In genomic region chr10:81524051-81524605, GRCm38 (mm10) we compare ENCODE assay signal across 8 mouse cellular contexts. TPM values are rescaled to one million over a fixed set of nuclear protein-coding genes. Genes with fewer than 3 reads are reported as not detected.
DNase-seq lines count a peak whose midpoint lies in the region; ATAC-seq and TF ChIP-seq lines count a peak whose summit lies in the region.

Gene Gna15, minus strand, starts transcription at chr10:81524225.

- TF ChIP-seq CTCF in heart, adult 2 months (IDR thresholded peaks at IDR 0.05), result no peak
- TF ChIP-seq CTCF in E14TG2a.4 (conservative IDR thresholded peaks at IDR 0.05; ENCODE audit: low read length), result no peak

- WGBS in heart, adult 2 months, result 22% methylated on average over 9 of the region's 9 CpGs
- WGBS in heart, embryonic 15.5 days, result 17% methylated on average over 9 of the region's 9 CpGs
- 8% methylated on average over 9 of the region's 9 CpGs for WGBS in lung, embryonic 16.5 days

- H3K9me3 ChIP-seq in E14TG2a.4 (ENCODE audit: low read length), result no peaks in the 10 kb centered on the region
- no peaks in the 10 kb centered on the region for H3K9me3 ChIP-seq in heart, embryonic 15.5 days (replicated peaks)
- no peaks in the 10 kb centered on the region for H3K9me3 ChIP-seq in lung, embryonic 16.5 days (ENCODE audit: control insufficient read depth, low read length)

- no peaks in the 10 kb centered on the region for H3K79me2 ChIP-seq in heart, adult 2 months (replicated peaks; ENCODE audit: control insufficient read depth, insufficient read depth, low read length)

- intact Hi-C loops in heart, adult 2 months (cut with DNase I), result no loop called here
- intact Hi-C loops in left cerebral cortex, postnatal 36 days (cut with DNase I), result no loop called here

- H3K27me3 ChIP-seq in heart, adult 2 months (ENCODE audit: control insufficient read depth, insufficient read depth, low read length), result no peaks in the 10 kb centered on the region
- H3K27me3 ChIP-seq in E14TG2a.4 (ENCODE audit: insufficient read depth, low read length), result peaks cover 33% of the 10 kb centered on the region
- no peaks in the 10 kb centered on the region for H3K27me3 ChIP-seq in heart, embryonic 15.5 days
- H3K27me3 ChIP-seq in lung, embryonic 16.5 days (ENCODE audit: control insufficient read depth, insufficient read depth, low read depth, low read length), result no peaks in the 10 kb centered on the region; the same call in 1 of the 2 replicates

- TF ChIP-seq POLR2A in heart, adult 2 months (IDR thresholded peaks at IDR 0.05; ENCODE audit: insufficient read depth, low read depth, low read length), result 0 out of 2 replicates have a peak, but pooled peaks have one; percentile 13

- peak within 1 kb of the TSS; percentile 16; the same call in 1 of the 2 replicates for H3K9ac ChIP-seq in heart, adult 2 months (ENCODE audit: low read depth, low read length)
- no peak within 1 kb of the TSS for H3K9ac ChIP-seq in heart, embryonic 15.5 days
- H3K9ac ChIP-seq in lung, embryonic 16.5 days (ENCODE audit: low read length), result peak within 1 kb of the TSS; percentile 56

- peaks cover 8% of the 10 kb centered on the region for H3K4me1 ChIP-seq in heart, adult 2 months (ENCODE audit: control insufficient read depth, insufficient read depth, low read length)
- peaks cover 27% of the 10 kb centered on the region for H3K4me1 ChIP-seq in E14TG2a.4 (replicated peaks; ENCODE audit: low read depth, low read length)
- peaks cover 15% of the 10 kb centered on the region for H3K4me1 ChIP-seq in heart, embryonic 15.5 days (replicated peaks)
- peaks cover 7% of the 10 kb centered on the region; the same call in 1 of the 2 replicates for H3K4me1 ChIP-seq in lung, embryonic 16.5 days (replicated peaks; ENCODE audit: control insufficient read depth, insufficient read depth, low read length)

- peak within 1 kb of the TSS; percentile 46 for H3K4me2 ChIP-seq in heart, embryonic 15.5 days
- peak within 1 kb of the TSS; percentile 25; the same call in 1 of the 2 replicates for H3K4me2 ChIP-seq in lung, embryonic 16.5 days (ENCODE audit: low read depth, low read length)

- no peaks in the 10 kb centered on the region for H3K36me3 ChIP-seq in heart, adult 2 months (ENCODE audit: control insufficient read depth, insufficient read depth, low read length)
- peaks cover 5% of the 10 kb centered on the region; the same call in 1 of the 2 replicates for H3K36me3 ChIP-seq in E14TG2a.4 (ENCODE audit: insufficient read depth, low read length)
- peaks cover 2% of the 10 kb centered on the region; the same call in 1 of the 2 replicates for H3K36me3 ChIP-seq in heart, embryonic 15.5 days
- no peaks in the 10 kb centered on the region; the same call in 1 of the 2 replicates for H3K36me3 ChIP-seq in lung, embryonic 16.5 days (ENCODE audit: control insufficient read depth, insufficient read depth, low read length)

- peak in 1 of 2 experiments; percentile 57 for DNase-seq in heart, adult 2 months
- no peak for DNase-seq in heart, adult 8-10 months (ENCODE audit: low spot score)
- DNase-seq in left cerebral cortex, postnatal 36 days (ENCODE audit: low spot score in 2 of 2), result no peak
- no peak for DNase-seq in cerebellum, postnatal 10 days
- no peak for DNase-seq in cerebellum, postnatal 36 days

- peak within 1 kb of the TSS; percentile 16; the same call in 1 of the 2 replicates for H3K4me3 ChIP-seq in heart, adult 2 months
- peak within 1 kb of the TSS; percentile 69 for H3K4me3 ChIP-seq in E14TG2a.4 (replicated peaks; ENCODE audit: low read length)
- peak within 1 kb of the TSS; percentile 15 for H3K4me3 ChIP-seq in heart, embryonic 15.5 days
- H3K4me3 ChIP-seq in lung, embryonic 16.5 days (ENCODE audit: low read length), result peak within 1 kb of the TSS; percentile 13; the same call in 1 of the 2 replicates

- TF ChIP-seq EP300 in heart, adult 2 months (IDR thresholded peaks at IDR 0.05; ENCODE audit: insufficient read depth, low read depth, low read length), result 0 out of 2 replicates have a peak, but pooled peaks have one; percentile 14

- peak; percentile 45 for ATAC-seq in heart, embryonic 15.5 days (replicated peaks; ENCODE audit: insufficient number of reproducible peaks, insufficient read depth, low FRiP score, low read depth)
- ATAC-seq in lung, embryonic 16.5 days (ENCODE audit: low read depth), result peak; percentile 39

- peak within 1 kb of the TSS; percentile 66 for H3K27ac ChIP-seq in heart, adult 2 months
- peak within 1 kb of the TSS; percentile 21 for H3K27ac ChIP-seq in heart, embryonic 15.5 days
- H3K27ac ChIP-seq in lung, embryonic 16.5 days (ENCODE audit: low read length), result peak within 1 kb of the TSS; percentile 52; the same call in 1 of the 2 replicates

RNA-seq across cellular contexts. Expression of gene Gna15, which starts in this region (rescaled TPM):
- total RNA-seq in heart, adult 2 months (2021), result 1 to 10 TPM; 1.1 to 1.5 TPM
- polyA plus RNA-seq in heart, adult 2 months (2012; rRNA removed), result 1.1 and 1.2 TPM in 2 replicates
- under 1 TPM; 0.37 to 0.78 (median 0.54) TPM for total RNA-seq in heart, adult 8-10 months (2022)
- polyA plus RNA-seq in heart, embryonic 15.5 days (2015; fragmentation: Nextera tagmentation; extraction: Ambion mirVana), result 0.64 and 1.6 TPM in 2 replicates
- 1.8 and 2.2 TPM in 2 replicates for polyA plus RNA-seq in lung, embryonic 16.5 days (2015; fragmentation: Nextera tagmentation; extraction: Ambion mirVana)
- total RNA-seq in left cerebral cortex, postnatal 36 days (2021), result 1 to 10 TPM; 2.3 to 3.1 TPM

Comparison
In these comparisons a context has a peak if more than half of its experiments do, and no peak if none do; other contexts are left out.
1. H3K4me3 ChIP-seq: peak in every context shown above with its lines; median percentile 69 in E14TG2a.4; 16 in heart, adult 2 months; 15 in heart, embryonic 15.5 days; 13 in lung, embryonic 16.5 days.